Mouse (Mus musculus): ENCODE measurements around the gene Alk. TPM values are rescaled to one million over a fixed set of nuclear protein-coding genes. Genes with fewer than 3 reads are reported as not detected.

Alk gene
- polyA plus RNA-seq, 1 experiment from 2014 or later: 0.56 TPM

DNA sequence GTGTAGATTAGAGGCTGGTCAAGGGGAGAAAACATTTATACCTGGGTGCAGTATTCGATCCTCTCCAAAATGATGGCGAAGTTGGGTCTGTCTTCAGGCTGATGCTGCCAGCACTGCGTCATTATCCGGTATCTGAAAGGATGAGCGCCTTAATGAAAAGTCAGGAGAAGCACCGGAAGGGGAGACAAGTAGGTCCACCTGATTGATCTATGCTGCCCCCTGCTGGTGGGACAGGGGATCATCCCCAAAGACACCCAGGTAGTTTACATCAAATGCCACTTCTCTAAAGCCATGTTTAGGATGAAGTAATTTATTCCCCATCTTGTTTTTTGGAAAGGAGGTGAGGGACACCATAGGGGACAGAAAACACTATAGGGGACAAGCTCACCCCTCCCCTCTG, 730.4 kb downstream of the Alk start:
- no peaks in the 10 kb centered on the region for H3K36me3 ChIP-seq (ENCODE audit: control insufficient read depth, insufficient read depth, low read length)
- H3K4me2 ChIP-seq (ENCODE audit: low read depth, low read length): no peak overlapping the region
- no peak overlapping the region for H3K9ac ChIP-seq (ENCODE audit: low read depth, low read length)
- no peak overlapping the region for H3K27ac ChIP-seq (replicated peaks; ENCODE audit: low read depth, low read length)
- ATAC-seq (ENCODE audit: low read depth) (no peak), DNase-seq (ENCODE audit: low spot score) (peak; percentile 23)
- H3K27me3 ChIP-seq (replicated peaks; ENCODE audit: control insufficient read depth, insufficient read depth, low read length): no peaks in the 10 kb centered on the region
- no peak overlapping the region for H3K4me3 ChIP-seq (ENCODE audit: low read depth, low read length)
- 45% methylated on average over 6 of the region's 6 CpGs for WGBS
- H3K4me1 ChIP-seq (ENCODE audit: control insufficient read depth, insufficient read depth, low read length): no peaks in the 10 kb centered on the region
- H3K9me3 ChIP-seq (ENCODE audit: control insufficient read depth, low read length): 0 out of 2 replicates have a peak, but pooled peaks cover 4% of the 10 kb centered on the region

DNA sequence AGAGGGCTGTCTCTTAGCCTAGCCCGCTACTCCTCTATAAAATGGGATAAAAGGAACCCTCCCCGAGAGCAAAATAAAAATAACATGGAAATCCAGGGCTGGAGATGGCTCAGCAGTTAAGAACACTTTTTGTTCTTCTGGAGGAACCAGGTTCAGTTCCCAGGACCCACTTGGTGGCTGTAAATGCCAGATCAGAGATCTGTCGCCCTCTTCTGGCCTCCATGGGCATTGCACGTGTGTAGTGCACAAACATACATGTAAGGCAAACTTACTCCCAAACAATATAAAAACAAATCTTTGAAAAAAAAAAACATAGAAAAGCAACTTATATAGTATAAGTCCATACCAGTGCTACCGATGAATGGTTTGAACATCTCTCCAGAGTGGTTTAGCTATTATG, 731.5 kb downstream of the Alk start:
- Histone ChIP-seq H3K36me3 (ENCODE audit: control insufficient read depth, insufficient read depth, low read length) (no peaks in the 10 kb centered on the region), H3K9ac (ENCODE audit: low read depth, low read length) (no peak overlapping the region), H3K4me2 (ENCODE audit: low read depth, low read length) (no peak overlapping the region), H3K9me3 (ENCODE audit: control insufficient read depth, low read length) (0 out of 2 replicates have a peak, but pooled peaks cover 4% of the 10 kb centered on the region), H3K4me3 (ENCODE audit: low read depth, low read length) (no peak overlapping the region), H3K27me3 (replicated peaks; ENCODE audit: control insufficient read depth, insufficient read depth, low read length) (no peaks in the 10 kb centered on the region), H3K4me1 (ENCODE audit: control insufficient read depth, insufficient read depth, low read length) (no peaks in the 10 kb centered on the region), H3K27ac (replicated peaks; ENCODE audit: low read depth, low read length) (no peak overlapping the region)
- DNase-seq (ENCODE audit: low spot score) (no peak), ATAC-seq (ENCODE audit: low read depth) (no peak)
- 56% methylated on average over 5 of the region's 5 CpGs for WGBS

DNA sequence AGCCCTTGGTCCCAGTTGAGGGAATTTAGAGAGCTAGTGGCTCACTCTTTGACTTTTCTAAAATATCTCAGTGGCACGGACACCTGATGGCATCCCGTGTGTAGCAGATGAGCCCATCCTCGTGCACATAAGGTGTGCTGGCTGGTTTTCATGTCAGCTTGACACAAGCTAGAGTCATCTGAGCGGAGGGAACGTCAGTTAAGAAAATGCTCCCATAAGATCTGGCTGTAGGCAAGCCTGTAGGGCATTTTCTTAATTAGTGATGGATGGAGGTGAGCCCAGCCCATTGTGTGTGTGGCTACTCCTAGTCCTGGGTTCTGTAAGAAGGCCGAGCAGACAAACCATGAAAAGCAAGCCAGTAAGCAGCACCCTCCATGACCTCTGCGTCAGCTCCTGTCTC, 732.4 kb downstream of the Alk start:
- 74% methylated on average over 7 of the region's 7 CpGs for WGBS
- Histone ChIP-seq H3K36me3 (ENCODE audit: control insufficient read depth, insufficient read depth, low read length) (no peaks in the 10 kb centered on the region), H3K9ac (ENCODE audit: low read depth, low read length) (no peak overlapping the region), H3K27me3 (replicated peaks; ENCODE audit: control insufficient read depth, insufficient read depth, low read length) (no peaks in the 10 kb centered on the region), H3K9me3 (ENCODE audit: control insufficient read depth, low read length) (0 out of 2 replicates have a peak, but pooled peaks cover 4% of the 10 kb centered on the region), H3K27ac (replicated peaks; ENCODE audit: low read depth, low read length) (no peak overlapping the region), H3K4me3 (ENCODE audit: low read depth, low read length) (no peak overlapping the region), H3K4me2 (ENCODE audit: low read depth, low read length) (no peak overlapping the region), H3K4me1 (ENCODE audit: control insufficient read depth, insufficient read depth, low read length) (no peaks in the 10 kb centered on the region)
- DNase-seq (ENCODE audit: low spot score): no peak
- ATAC-seq (ENCODE audit: low read depth): no peak

DNA sequence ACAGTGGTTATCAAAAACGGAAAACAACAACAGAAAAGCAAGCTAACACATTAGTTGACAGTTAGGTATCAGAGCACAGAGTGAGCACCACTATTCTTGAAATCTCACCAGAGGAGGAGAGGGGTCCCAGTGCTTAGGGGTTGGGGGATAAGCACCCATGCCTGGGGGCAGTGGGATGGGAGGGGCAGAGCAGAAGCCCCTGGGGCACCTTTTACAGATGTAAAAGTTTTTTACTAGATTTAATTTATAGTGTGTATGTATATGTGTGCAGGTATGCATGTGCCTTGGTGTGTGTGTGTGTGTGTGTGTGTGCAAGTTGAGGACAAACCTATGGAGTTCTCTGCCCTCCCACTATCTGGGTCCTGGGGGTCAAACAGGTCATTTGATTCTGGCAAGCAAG, 733.8 kb downstream of the Alk start:
- ATAC-seq (ENCODE audit: low read depth): no peak
- 89% methylated on average over 1 of the region's 1 CpGs for WGBS

DNA sequence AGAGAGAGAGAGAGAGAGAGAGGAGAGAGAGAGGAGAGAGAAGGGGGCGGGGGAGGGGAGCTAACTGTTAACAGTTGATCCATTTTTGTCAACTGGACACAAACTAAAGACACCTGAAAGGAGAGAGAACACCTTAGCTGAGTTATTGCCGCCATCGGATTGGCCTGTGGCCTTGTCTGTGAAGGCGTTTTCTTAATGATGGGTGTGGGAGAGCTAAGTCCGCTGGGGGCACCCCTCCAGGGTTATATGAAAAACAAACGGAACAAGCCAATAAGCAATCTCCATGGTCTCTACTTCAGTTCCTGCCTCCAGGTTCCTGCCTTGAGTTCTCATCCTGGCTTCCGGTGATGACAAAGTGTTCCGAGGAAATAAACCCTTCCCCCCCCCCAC, 734.2 kb downstream of the Alk start:
- WGBS: 80% methylated on average over 8 of the region's 8 CpGs
- Histone ChIP-seq H3K9me3 (ENCODE audit: control insufficient read depth, low read length) (0 out of 2 replicates have a peak, but pooled peaks cover 4% of the 10 kb centered on the region), H3K4me2 (ENCODE audit: low read depth, low read length) (no peak overlapping the region; the same call in 1 of the 2 replicates), H3K4me1 (ENCODE audit: control insufficient read depth, insufficient read depth, low read length) (no peaks in the 10 kb centered on the region), H3K9ac (ENCODE audit: low read depth, low read length) (no peak overlapping the region), H3K27ac (replicated peaks; ENCODE audit: low read depth, low read length) (no peak overlapping the region), H3K27me3 (replicated peaks; ENCODE audit: control insufficient read depth, insufficient read depth, low read length) (no peaks in the 10 kb centered on the region), H3K36me3 (ENCODE audit: control insufficient read depth, insufficient read depth, low read length) (no peaks in the 10 kb centered on the region), H3K4me3 (ENCODE audit: low read depth, low read length) (no peak overlapping the region)
- DNase-seq (ENCODE audit: low spot score): no peak
- no peak for ATAC-seq (ENCODE audit: low read depth)

More for the DNA sequence above, 733.8 kb downstream of the Alk start:
- Histone ChIP-seq H3K4me2 (ENCODE audit: low read depth, low read length) (no peak overlapping the region), H3K27me3 (replicated peaks; ENCODE audit: control insufficient read depth, insufficient read depth, low read length) (no peaks in the 10 kb centered on the region), H3K36me3 (ENCODE audit: control insufficient read depth, insufficient read depth, low read length) (no peaks in the 10 kb centered on the region), H3K4me3 (ENCODE audit: low read depth, low read length) (no peak overlapping the region), H3K27ac (replicated peaks; ENCODE audit: low read depth, low read length) (no peak overlapping the region), H3K4me1 (ENCODE audit: control insufficient read depth, insufficient read depth, low read length) (no peaks in the 10 kb centered on the region), H3K9me3 (ENCODE audit: control insufficient read depth, low read length) (0 out of 2 replicates have a peak, but pooled peaks cover 4% of the 10 kb centered on the region), H3K9ac (ENCODE audit: low read depth, low read length) (no peak overlapping the region)
- no peak for DNase-seq (ENCODE audit: low spot score)

DNA sequence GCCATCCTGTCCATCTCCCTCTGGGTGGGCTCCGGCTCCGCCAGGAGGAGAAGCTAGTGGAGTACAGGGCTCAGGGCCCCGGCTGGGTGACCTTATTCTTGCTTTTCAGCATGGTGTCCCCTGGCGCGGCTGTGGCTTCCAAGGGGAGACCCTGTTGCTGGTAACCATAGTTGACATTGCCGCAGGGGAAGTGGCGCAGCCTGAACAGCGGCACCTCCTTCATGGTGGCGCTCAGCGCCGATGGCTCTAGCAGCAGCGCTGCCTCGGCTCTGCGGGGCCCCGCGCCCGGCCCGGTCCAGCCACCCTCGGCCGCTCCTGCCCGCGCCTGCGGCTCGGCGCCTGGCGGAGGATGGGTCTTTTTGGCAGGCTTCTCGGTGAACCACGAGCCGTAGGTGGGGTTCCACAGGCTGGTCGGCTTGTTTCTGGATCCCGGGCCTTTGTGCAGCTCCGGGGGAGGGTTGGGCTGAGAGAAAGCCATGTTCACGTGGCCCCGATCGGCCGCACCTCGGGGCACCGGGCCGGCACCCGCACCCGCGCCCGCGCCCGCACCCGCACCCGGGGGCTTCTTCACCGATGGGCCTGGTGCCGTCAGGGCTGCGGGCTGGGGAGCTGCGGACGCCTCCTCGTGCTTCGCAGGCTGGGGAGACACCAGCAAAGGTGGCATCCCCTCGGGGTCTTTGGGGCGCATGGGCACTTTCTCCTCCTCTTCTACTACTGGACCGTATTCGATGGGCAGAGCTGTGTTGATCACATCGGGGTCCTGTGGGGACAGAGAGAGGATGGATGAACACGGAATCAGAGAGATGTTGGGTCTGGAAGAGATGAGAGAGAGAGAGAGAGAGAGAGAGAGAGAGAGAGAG, 734.8 kb downstream of the Alk start:
- Histone ChIP-seq H3K36me3 (ENCODE audit: control insufficient read depth, insufficient read depth, low read length) (no peaks in the 10 kb centered on the region), H3K27me3 (replicated peaks; ENCODE audit: control insufficient read depth, insufficient read depth, low read length) (no peaks in the 10 kb centered on the region), H3K27ac (replicated peaks; ENCODE audit: low read depth, low read length) (no peak overlapping the region), H3K4me1 (ENCODE audit: control insufficient read depth, insufficient read depth, low read length) (no peaks in the 10 kb centered on the region), H3K9ac (ENCODE audit: low read depth, low read length) (peak overlapping the region; percentile 71), H3K4me2 (ENCODE audit: low read depth, low read length) (peak overlapping the region; percentile 92), H3K9me3 (ENCODE audit: control insufficient read depth, low read length) (0 out of 2 replicates have a peak, but pooled peaks cover 4% of the 10 kb centered on the region), H3K4me3 (ENCODE audit: low read depth, low read length) (peak overlapping the region; percentile 50)
- peak; percentile 79 for ATAC-seq (ENCODE audit: low read depth)
- WGBS: 7% methylated on average over 39 of the region's 60 CpGs
- DNase-seq (ENCODE audit: low spot score): peak; percentile 54

DNA sequence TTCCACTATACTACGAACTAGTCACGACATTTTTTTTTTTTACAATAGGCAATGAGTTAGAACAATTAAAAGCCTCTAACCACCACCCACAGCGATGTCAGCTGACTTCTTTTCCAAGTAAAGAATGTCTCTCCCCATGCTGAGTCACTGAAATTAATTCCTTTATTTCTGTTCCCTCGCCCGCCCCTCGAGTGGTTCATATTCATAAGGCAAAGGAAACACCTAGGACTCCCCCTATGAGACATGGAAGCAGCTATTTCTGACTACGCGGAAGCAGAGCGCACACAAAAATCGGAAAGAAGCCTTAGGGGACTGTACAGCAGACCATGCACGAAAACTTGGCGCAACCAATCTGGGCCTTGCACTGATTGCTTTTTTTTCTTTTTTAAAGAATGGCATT, 735.6 kb downstream of the Alk start:
- H3K4me2 ChIP-seq (ENCODE audit: low read depth, low read length): peak overlapping the region; percentile 92
- peak; percentile 20 for DNase-seq (ENCODE audit: low spot score)

DNA sequence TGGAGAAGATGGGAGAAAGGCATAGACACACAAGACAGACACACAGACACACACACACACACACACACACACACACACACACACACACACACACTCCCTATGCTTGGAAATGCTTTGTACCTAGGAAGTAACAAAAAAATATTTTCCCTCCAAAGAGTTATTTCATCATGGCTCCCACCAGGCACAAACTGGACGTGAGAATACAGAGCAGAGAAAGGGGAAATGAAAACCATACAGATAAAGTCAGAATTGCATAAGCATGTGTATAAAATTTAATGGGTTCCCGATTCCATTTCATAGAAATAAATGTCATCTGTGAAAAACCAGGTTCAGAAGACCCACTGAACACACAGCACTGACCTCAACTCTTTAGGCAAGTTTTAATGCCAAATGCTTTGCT, 736.5 kb downstream of the Alk start:
- H3K9ac ChIP-seq (ENCODE audit: low read depth, low read length): no peak overlapping the region
- no peaks in the 10 kb centered on the region for H3K27me3 ChIP-seq (replicated peaks; ENCODE audit: control insufficient read depth, insufficient read depth, low read length)
- DNase-seq (ENCODE audit: low spot score) (no peak), ATAC-seq (ENCODE audit: low read depth) (no peak)
- H3K4me3 ChIP-seq (ENCODE audit: low read depth, low read length): no peak overlapping the region
- H3K4me1 ChIP-seq (ENCODE audit: control insufficient read depth, insufficient read depth, low read length): no peaks in the 10 kb centered on the region
- no peak overlapping the region for H3K4me2 ChIP-seq (ENCODE audit: low read depth, low read length)
- no peaks in the 10 kb centered on the region for H3K36me3 ChIP-seq (ENCODE audit: control insufficient read depth, insufficient read depth, low read length)
- no peak overlapping the region for H3K27ac ChIP-seq (replicated peaks; ENCODE audit: low read depth, low read length)
- 60% methylated on average over 2 of the region's 2 CpGs for WGBS
- H3K9me3 ChIP-seq (ENCODE audit: control insufficient read depth, low read length): 0 out of 2 replicates have a peak, but pooled peaks cover 2% of the 10 kb centered on the region

More for the DNA sequence above, 735.6 kb downstream of the Alk start:
- Histone ChIP-seq H3K27me3 (replicated peaks; ENCODE audit: control insufficient read depth, insufficient read depth, low read length) (no peaks in the 10 kb centered on the region), H3K4me3 (ENCODE audit: low read depth, low read length) (peak overlapping the region; percentile 50; the same call in 1 of the 2 replicates), H3K4me1 (ENCODE audit: control insufficient read depth, insufficient read depth, low read length) (no peaks in the 10 kb centered on the region), H3K36me3 (ENCODE audit: control insufficient read depth, insufficient read depth, low read length) (no peaks in the 10 kb centered on the region), H3K27ac (replicated peaks; ENCODE audit: low read depth, low read length) (no peak overlapping the region), H3K9me3 (ENCODE audit: control insufficient read depth, low read length) (0 out of 2 replicates have a peak, but pooled peaks cover 4% of the 10 kb centered on the region), H3K9ac (ENCODE audit: low read depth, low read length) (peak overlapping the region; percentile 71; the same call in 1 of the 2 replicates)
- no peak for ATAC-seq (ENCODE audit: low read depth)
- WGBS: 68% methylated on average over 12 of the region's 12 CpGs
